Mouse (Mus musculus) heart, postnatal 36 days (tissue): ENCODE data around the gene Bin2. TPM values are rescaled to one million over a fixed set of nuclear protein-coding genes. Genes with fewer than 3 reads are reported as not detected.

ENCODE experiments used
- DNase-seq, 2 experiments: peaks; one replicate each; pipeline ENCODE4 v3.0.0; 2021 to 2022
- intact Hi-C: fragments of 180-260 bp; cut with DNase I; formaldehyde crosslinking; loops from one replicate; pipeline ENCODE4 v1.15.1; 2025
- total RNA-seq, 2 experiments: library from RNA; stranded (reverse); gene quantifications; 2 replicates each; pipeline ENCODE4 v1.2.3; 2021

Gene Bin2
- total RNA-seq = 1 to 10 TPM; 1.6 TPM

- peak; percentile 33 to 49 for DNase-seq
- intact Hi-C loops = no loop called here
Measured at GRCm38 (mm10) chr15:100669337-100669736, at the start of gene Bin2. TSS of gene Bin2 (minus strand) at chr15:100669553.

- no peak for DNase-seq
Measured at GRCm38 (mm10) chr15:100718572-100718971, 49.2 kb upstream of the Bin2 start.

GRCm38 (mm10) chr15:100717933-100718332, 48.6 kb upstream of the Bin2 start:
- DNase-seq = no peak
- intact Hi-C loops = no loop called here

More at GRCm38 (mm10) chr15:100718572-100718971, 49.2 kb upstream of the Bin2 start:
- intact Hi-C loops = no loop called here

- intact Hi-C loops = no loop called here
- no peak for DNase-seq
Measured at GRCm38 (mm10) chr15:100715399-100715993, 46.1 kb upstream of the Bin2 start.

GRCm38 (mm10) chr15:100714470-100714869, 45.1 kb upstream of the Bin2 start:
- DNase-seq = no peak
- intact Hi-C loops = no loop called here

- DNase-seq = no peak
- intact Hi-C loops = no loop called here
Measured at GRCm38 (mm10) chr15:100710838-100711237, 41.5 kb upstream of the Bin2 start.

GRCm38 (mm10) chr15:100708433-100709078, 39.2 kb upstream of the Bin2 start:
- no peak for DNase-seq
- intact Hi-C loops = no loop called here

- DNase-seq = no peak
- intact Hi-C loops = no loop called here
Measured at GRCm38 (mm10) chr15:100706226-100706625, 36.9 kb upstream of the Bin2 start.

GRCm38 (mm10) chr15:100705376-100705775, 36.0 kb upstream of the Bin2 start:
- no peak for DNase-seq
- intact Hi-C loops = no loop called here

GRCm38 (mm10) chr15:100703913-100704312, 34.6 kb upstream of the Bin2 start:
- DNase-seq = no peak
- intact Hi-C loops = no loop called here

GRCm38 (mm10) chr15:100701856-100702255, 32.5 kb upstream of the Bin2 start:
- DNase-seq = no peak
- intact Hi-C loops = no loop called here

GRCm38 (mm10) chr15:100701108-100701507, 31.8 kb upstream of the Bin2 start:
- DNase-seq = no peak
- intact Hi-C loops = no loop called here

GRCm38 (mm10) chr15:100700424-100700823, 31.1 kb upstream of the Bin2 start:
- intact Hi-C loops = no loop called here
- DNase-seq = no peak

- DNase-seq = no peak
- intact Hi-C loops = no loop called here
Measured at GRCm38 (mm10) chr15:100699386-100699785, 30.0 kb upstream of the Bin2 start.

- intact Hi-C loops = no loop called here
- DNase-seq = no peak
Measured at GRCm38 (mm10) chr15:100698078-100698477, 28.7 kb upstream of the Bin2 start.

- no peak for DNase-seq
- intact Hi-C loops = no loop called here
Measured at GRCm38 (mm10) chr15:100694406-100694805, 25.1 kb upstream of the Bin2 start.

GRCm38 (mm10) chr15:100691990-100692389, 22.6 kb upstream of the Bin2 start:
- DNase-seq = no peak
- intact Hi-C loops = no loop called here

GRCm38 (mm10) chr15:100687430-100687971, 18.1 kb upstream of the Bin2 start, which contains the start of gene Cela1:
TSS of gene Cela1 (minus strand) at chr15:100687921.
- no peak for DNase-seq
- intact Hi-C loops = no loop called here

GRCm38 (mm10) chr15:100686989-100687388, 17.6 kb upstream of the Bin2 start:
- intact Hi-C loops = no loop called here
- no peak for DNase-seq

- intact Hi-C loops = no loop called here
- DNase-seq = no peak
Measured at GRCm38 (mm10) chr15:100686434-100686833, 17.1 kb upstream of the Bin2 start.

- intact Hi-C loops = no loop called here
Measured at GRCm38 (mm10) chr15:100685849-100686248, 16.5 kb upstream of the Bin2 start.

GRCm38 (mm10) chr15:100685255-100685654, 15.9 kb upstream of the Bin2 start:
- intact Hi-C loops = no loop called here

More at GRCm38 (mm10) chr15:100685849-100686248, 16.5 kb upstream of the Bin2 start:
- DNase-seq = no peak

More at GRCm38 (mm10) chr15:100685255-100685654, 15.9 kb upstream of the Bin2 start:
- no peak for DNase-seq
